ENCODE assay signal across 8 mouse cellular contexts in genomic region chr5:136962966-136963540, GRCm38 (mm10). TPM values are rescaled to one million over a fixed set of nuclear protein-coding genes. Genes with fewer than 3 reads are reported as not detected.
A peak's percentile ranks its signal among the peaks of the same experiment; 100 is the strongest.
DNase-seq lines count a peak whose midpoint lies in the region; ATAC-seq and TF ChIP-seq lines count a peak whose summit lies in the region.

No protein-coding gene starts in this region.

- H3K4me1 ChIP-seq in heart, embryonic 13.5 days: peaks cover 53% of the 10 kb centered on the region
- peaks cover 82% of the 10 kb centered on the region for H3K4me1 ChIP-seq in G1E (ENCODE audit: insufficient read depth, low read depth, low read length)
- peaks cover 7% of the 10 kb centered on the region for H3K4me1 ChIP-seq in hindbrain, embryonic 11.5 days (replicated peaks; ENCODE audit: control insufficient read depth, insufficient read depth, low read length)
- peaks cover 9% of the 10 kb centered on the region for H3K4me1 ChIP-seq in midbrain, embryonic 11.5 days (ENCODE audit: control insufficient read depth, insufficient read depth, low read length)

- no peak for TF ChIP-seq CTCF in G1E (IDR thresholded peaks at IDR 0.05; ENCODE audit: low read depth, low read length)

- H3K27ac ChIP-seq in heart, embryonic 13.5 days (replicated peaks): peak overlapping the region; percentile 85
- no peak overlapping the region for H3K27ac ChIP-seq in hindbrain, embryonic 11.5 days (ENCODE audit: low read depth, low read length)
- no peak overlapping the region for H3K27ac ChIP-seq in midbrain, embryonic 11.5 days (ENCODE audit: low read depth, low read length)

- WGBS in heart, embryonic 13.5 days: 71% methylated on average over 8 of the region's 8 CpGs
- 74% methylated on average over 8 of the region's 8 CpGs for WGBS in hindbrain, embryonic 11.5 days
- WGBS in midbrain, embryonic 11.5 days: 73% methylated on average over 8 of the region's 8 CpGs

- no peak for ATAC-seq in heart, embryonic 13.5 days (ENCODE audit: extremely low read depth, insufficient number of reproducible peaks, low FRiP score, low TSS enrichment)
- ATAC-seq in G1E (ENCODE audit: extremely low read depth, insufficient number of reproducible peaks, low FRiP score, poor library complexity, severe bottlenecking): no peak
- ATAC-seq in hindbrain, embryonic 11.5 days (ENCODE audit: low FRiP score): no peak
- no peak for ATAC-seq in midbrain, embryonic 11.5 days (ENCODE audit: low FRiP score)

- peak overlapping the region; percentile 93 for H3K9ac ChIP-seq in heart, embryonic 13.5 days
- peak overlapping the region; percentile 90 for H3K9ac ChIP-seq in hindbrain, embryonic 11.5 days (ENCODE audit: low read depth, low read length)
- peak overlapping the region; percentile 70 for H3K9ac ChIP-seq in midbrain, embryonic 11.5 days (ENCODE audit: low read length)

- H3K4me3 ChIP-seq in heart, embryonic 13.5 days: peak overlapping the region; percentile 78
- H3K4me3 ChIP-seq in G1E (ENCODE audit: low read depth, low read length): peak overlapping the region; percentile 76; the same call in 1 of the 2 replicates
- H3K4me3 ChIP-seq in hindbrain, embryonic 11.5 days (ENCODE audit: low read depth, low read length): peak overlapping the region; percentile 73
- H3K4me3 ChIP-seq in midbrain, embryonic 11.5 days (ENCODE audit: low read depth, low read length): peak overlapping the region; percentile 66

- H3K27me3 ChIP-seq in heart, embryonic 13.5 days (replicated peaks): no peaks in the 10 kb centered on the region
- no peaks in the 10 kb centered on the region for H3K27me3 ChIP-seq in G1E (ENCODE audit: insufficient read depth, low read length)
- no peaks in the 10 kb centered on the region for H3K27me3 ChIP-seq in hindbrain, embryonic 11.5 days (ENCODE audit: control insufficient read depth, insufficient read depth, low read length)
- H3K27me3 ChIP-seq in midbrain, embryonic 11.5 days (ENCODE audit: control insufficient read depth, insufficient read depth, low read length): no peaks in the 10 kb centered on the region

- H3K9me3 ChIP-seq in heart, embryonic 13.5 days: no peaks in the 10 kb centered on the region
- H3K9me3 ChIP-seq in G1E (replicated peaks): no peaks in the 10 kb centered on the region
- H3K9me3 ChIP-seq in hindbrain, embryonic 11.5 days (ENCODE audit: control insufficient read depth, low read length): no peaks in the 10 kb centered on the region
- no peaks in the 10 kb centered on the region for H3K9me3 ChIP-seq in midbrain, embryonic 11.5 days (ENCODE audit: control insufficient read depth, low read length)

- H3K36me3 ChIP-seq in heart, embryonic 13.5 days: peaks cover 37% of the 10 kb centered on the region
- peaks cover 81% of the 10 kb centered on the region for H3K36me3 ChIP-seq in G1E (replicated peaks)
- H3K36me3 ChIP-seq in hindbrain, embryonic 11.5 days (ENCODE audit: control insufficient read depth, insufficient read depth, low read length): peaks cover 5% of the 10 kb centered on the region; the same call in 1 of the 2 replicates
- H3K36me3 ChIP-seq in midbrain, embryonic 11.5 days (ENCODE audit: control insufficient read depth, insufficient read depth, low read length): peaks cover 18% of the 10 kb centered on the region

- no peak for DNase-seq in heart, adult 9 months (ENCODE audit: low spot score in 2 of 2)
- DNase-seq in G1E (ENCODE audit: low spot score): no peak
- no peak for DNase-seq in hindbrain, embryonic 11.5 days (ENCODE audit: low spot score)
- DNase-seq in midbrain, embryonic 11.5 days (ENCODE audit: low spot score, missing footprints): no peak
- no peak for DNase-seq in thymus, adult 18-20 months
- no peak for DNase-seq in yolk sac, embryonic 10.5 days (ENCODE audit: low spot score)
- no peak for DNase-seq in thymus, postnatal 36 days

- peak overlapping the region; percentile 91 for H3K4me2 ChIP-seq in heart, embryonic 13.5 days
- H3K4me2 ChIP-seq in hindbrain, embryonic 11.5 days (replicated peaks; ENCODE audit: low read depth, low read length): peak overlapping the region; percentile 79
- H3K4me2 ChIP-seq in midbrain, embryonic 11.5 days: peak overlapping the region; percentile 90

RNA-seq across cellular contexts. Expression of gene Cldn15, which starts 3.4 kb away (rescaled TPM):
- 3.8 and 4.3 TPM in 2 replicates for polyA plus RNA-seq in heart, embryonic 13.5 days (2015; fragmentation: Nextera tagmentation; extraction: Ambion mirVana)
- 1.6 TPM in 1 of 2 replicates, not detected in the other for total RNA-seq in G1E (2014; fragmentation: Nextera tagmentation)
- 0.05 TPM in 1 of 2 replicates, not detected in the other for total RNA-seq in G1E (2017)
- 0.08 and 0.13 TPM in 2 replicates for polyA plus RNA-seq in G1E (2012)
- 0.32 TPM in 1 of 2 replicates, not detected in the other for polyA plus RNA-seq in hindbrain, embryonic 11.5 days (2014; fragmentation: Nextera tagmentation; extraction: Ambion mirVana)
- polyA plus RNA-seq in midbrain, embryonic 11.5 days (2014; fragmentation: Nextera tagmentation; extraction: Ambion mirVana): 0.22 and 0.26 TPM in 2 replicates

RNA-seq across cellular contexts. Expression of gene Fis1, which starts 10.0 kb away (rescaled TPM):
- polyA plus RNA-seq in heart, embryonic 13.5 days (2015; fragmentation: Nextera tagmentation; extraction: Ambion mirVana): 249 and 252 TPM in 2 replicates
- total RNA-seq in G1E (2014; fragmentation: Nextera tagmentation) (143 and 157 TPM in 2 replicates), G1E (2017) (152 and 170 TPM in 2 replicates)
- polyA plus RNA-seq in G1E (2012): 439 and 593 TPM in 2 replicates
- 340 and 348 TPM in 2 replicates for polyA plus RNA-seq in hindbrain, embryonic 11.5 days (2014; fragmentation: Nextera tagmentation; extraction: Ambion mirVana)
- 320 and 332 TPM in 2 replicates for polyA plus RNA-seq in midbrain, embryonic 11.5 days (2014; fragmentation: Nextera tagmentation; extraction: Ambion mirVana)

RNA-seq across cellular contexts. Expression of gene Plod3, which starts 23.8 kb away (rescaled TPM):
- 43.2 and 45.6 TPM in 2 replicates for polyA plus RNA-seq in heart, embryonic 13.5 days (2015; fragmentation: Nextera tagmentation; extraction: Ambion mirVana)
- total RNA-seq in G1E (2014; fragmentation: Nextera tagmentation) (21.4 and 39.8 TPM in 2 replicates), G1E (2017) (19.7 and 20.7 TPM in 2 replicates)
- polyA plus RNA-seq in G1E (2012): 33.1 and 33.9 TPM in 2 replicates
- 26.0 and 32.4 TPM in 2 replicates for polyA plus RNA-seq in hindbrain, embryonic 11.5 days (2014; fragmentation: Nextera tagmentation; extraction: Ambion mirVana)
- 21.4 and 23.1 TPM in 2 replicates for polyA plus RNA-seq in midbrain, embryonic 11.5 days (2014; fragmentation: Nextera tagmentation; extraction: Ambion mirVana)

RNA-seq across cellular contexts. Expression of gene Znhit1, which starts 24.8 kb away (rescaled TPM):
- 79.8 and 81.9 TPM in 2 replicates for polyA plus RNA-seq in heart, embryonic 13.5 days (2015; fragmentation: Nextera tagmentation; extraction: Ambion mirVana)
- total RNA-seq in G1E (2014; fragmentation: Nextera tagmentation) (88.7 and 113 TPM in 2 replicates), G1E (2017) (35.5 and 43.4 TPM in 2 replicates)
- 247 and 287 TPM in 2 replicates for polyA plus RNA-seq in G1E (2012)
- polyA plus RNA-seq in hindbrain, embryonic 11.5 days (2014; fragmentation: Nextera tagmentation; extraction: Ambion mirVana): 92.8 and 106 TPM in 2 replicates
- polyA plus RNA-seq in midbrain, embryonic 11.5 days (2014; fragmentation: Nextera tagmentation; extraction: Ambion mirVana): 91.1 and 92.1 TPM in 2 replicates

RNA-seq across cellular contexts. Expression of gene Ift22, which starts 55.1 kb away (rescaled TPM):
- polyA plus RNA-seq in heart, embryonic 13.5 days (2015; fragmentation: Nextera tagmentation; extraction: Ambion mirVana): 32.7 and 38.7 TPM in 2 replicates
- total RNA-seq in G1E (2014; fragmentation: Nextera tagmentation) (10.5 and 16.6 TPM in 2 replicates), G1E (2017) (5.6 and 6.1 TPM in 2 replicates)
- polyA plus RNA-seq in G1E (2012): 3.9 and 6.5 TPM in 2 replicates
- polyA plus RNA-seq in hindbrain, embryonic 11.5 days (2014; fragmentation: Nextera tagmentation; extraction: Ambion mirVana): 119 TPM in 2 replicates
- 111 and 114 TPM in 2 replicates for polyA plus RNA-seq in midbrain, embryonic 11.5 days (2014; fragmentation: Nextera tagmentation; extraction: Ambion mirVana)
